Mouse (Mus musculus): ENCODE data around the gene Optn.

The Optn gene

DNA sequence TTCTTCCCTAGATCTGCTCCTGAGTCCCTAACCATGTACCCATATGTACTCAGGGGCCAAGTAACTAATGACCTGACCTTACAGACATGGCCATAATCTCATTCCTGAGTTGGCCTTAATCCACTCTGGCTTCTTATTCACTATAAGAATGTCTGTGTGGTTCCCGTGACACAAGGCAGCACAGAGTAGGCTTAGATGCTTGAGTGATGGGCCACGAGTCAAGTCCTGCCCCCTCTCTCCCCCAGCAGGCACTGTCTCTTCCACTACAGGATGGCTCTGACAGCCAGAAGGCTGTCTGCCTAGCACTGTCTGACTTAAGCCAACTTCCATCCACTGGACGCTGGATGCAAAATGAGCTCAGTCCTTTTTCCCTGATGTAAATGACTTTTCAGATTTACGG is 3.9 kb downstream of the Optn start:
- no peak for DNase-seq

DNA sequence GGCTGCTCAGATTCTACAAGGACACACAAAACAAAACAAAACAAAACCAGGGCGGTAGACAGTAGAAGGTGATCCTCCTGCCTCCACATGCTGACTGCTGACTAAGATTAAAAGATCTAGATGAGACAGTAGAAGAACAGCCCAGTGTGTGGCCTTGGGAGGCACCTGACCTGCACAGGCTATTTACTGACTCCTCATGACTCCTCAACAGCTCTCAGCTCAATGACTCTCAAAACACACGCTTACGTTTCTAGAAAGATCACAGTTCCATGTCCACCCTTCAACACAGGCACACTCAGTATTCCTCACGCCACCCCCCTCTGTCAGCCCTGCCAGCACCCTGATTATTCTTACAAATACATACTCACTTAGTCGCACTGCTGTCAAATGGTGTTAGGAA is 5.4 kb downstream of the Optn start:
- DNase-seq, result peak; percentile 74

DNA sequence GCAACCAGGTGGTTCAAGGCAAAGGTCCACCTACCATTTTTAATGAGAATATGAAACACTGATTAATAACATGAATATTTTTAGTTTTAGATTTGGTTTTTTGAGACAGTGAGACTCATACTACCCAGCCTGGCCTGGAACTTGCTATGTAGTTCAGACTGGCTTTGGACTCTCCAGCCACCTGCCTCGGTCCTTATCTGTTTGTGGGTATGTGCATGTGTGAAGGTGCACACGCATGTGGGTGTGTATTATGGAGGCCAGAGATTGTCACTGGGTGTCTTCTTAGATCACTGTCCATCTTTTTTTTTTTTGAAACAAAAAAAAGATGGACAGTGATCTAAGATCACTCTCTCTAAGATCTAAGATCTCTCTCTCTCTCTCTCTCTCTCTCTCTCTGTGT is 13.3 kb downstream of the Optn start:
- DNase-seq, result no peak

DNA sequence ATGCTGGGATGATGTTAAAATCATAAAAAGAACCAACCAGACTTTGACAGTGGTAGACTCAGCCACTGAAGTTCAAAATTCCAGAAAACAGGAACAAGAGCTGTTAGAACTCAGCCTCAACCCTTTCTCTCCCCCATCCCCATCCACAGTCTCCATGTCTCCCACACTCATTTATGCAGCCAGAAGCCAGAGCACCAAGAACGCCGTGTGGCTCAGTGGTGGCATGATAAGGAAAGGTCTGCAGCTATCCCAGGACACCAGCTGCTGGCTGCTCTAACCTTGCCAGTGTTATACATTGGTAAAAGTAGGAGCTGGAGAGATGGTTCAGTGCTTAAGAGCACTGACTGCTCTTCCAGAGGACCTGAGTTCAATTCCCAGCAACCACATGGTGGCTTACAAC is 16.8 kb downstream of the Optn start:
- no peak for DNase-seq

DNA sequence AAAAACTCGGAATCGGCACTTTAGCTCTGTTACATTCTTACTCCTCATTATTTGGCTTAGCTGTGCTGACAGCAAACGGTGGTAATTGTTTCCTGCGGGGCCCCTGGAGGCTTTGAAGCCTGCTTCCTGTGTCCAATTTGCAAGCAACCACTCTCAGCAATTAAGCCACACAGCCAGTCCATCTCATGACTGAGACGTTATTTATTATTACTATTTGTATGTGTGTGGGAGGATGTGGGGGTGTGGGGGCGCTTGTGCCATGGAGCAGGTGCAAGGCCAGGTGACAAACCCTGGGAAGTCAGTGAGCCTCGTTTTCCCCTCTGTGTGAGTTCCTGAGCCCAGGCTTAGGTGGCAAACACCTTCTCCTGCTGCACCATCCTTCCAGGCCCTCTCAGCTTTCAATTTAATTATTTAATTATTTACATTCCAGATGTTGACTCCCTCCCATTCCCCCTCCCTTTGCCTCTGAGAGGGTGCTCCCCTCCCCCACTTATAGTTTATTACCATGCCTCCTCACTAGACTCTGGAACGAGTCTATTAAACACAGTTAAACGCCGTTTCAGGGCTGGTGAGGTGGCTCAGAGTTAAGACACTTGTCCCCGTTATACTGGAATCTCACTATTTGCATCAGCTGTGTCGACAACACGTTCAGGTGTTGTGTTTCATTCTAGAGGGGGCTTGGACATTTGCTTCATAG is 18.4 kb downstream of the Optn start:
- no peak for DNase-seq

DNA sequence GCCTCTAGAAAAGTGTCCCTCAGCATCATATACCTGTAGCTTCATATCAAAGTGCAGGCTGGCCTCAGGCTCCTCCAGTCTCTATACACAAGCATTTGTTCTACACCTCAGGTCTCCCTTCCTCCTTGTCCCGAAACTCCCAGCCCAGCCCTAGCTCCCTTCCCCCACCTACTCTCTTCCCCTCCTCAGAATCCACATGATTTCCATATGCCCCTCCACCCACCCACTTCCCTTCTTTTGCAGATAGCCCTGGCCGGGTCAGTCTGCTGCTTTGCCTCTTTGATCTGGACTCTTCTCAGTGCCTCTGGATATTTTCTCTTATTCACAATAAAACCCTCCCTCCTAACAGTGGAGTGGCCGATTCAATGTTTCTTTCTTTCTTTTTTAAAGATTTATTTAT is 19.5 kb downstream of the Optn start:
- no peak for DNase-seq

DNA sequence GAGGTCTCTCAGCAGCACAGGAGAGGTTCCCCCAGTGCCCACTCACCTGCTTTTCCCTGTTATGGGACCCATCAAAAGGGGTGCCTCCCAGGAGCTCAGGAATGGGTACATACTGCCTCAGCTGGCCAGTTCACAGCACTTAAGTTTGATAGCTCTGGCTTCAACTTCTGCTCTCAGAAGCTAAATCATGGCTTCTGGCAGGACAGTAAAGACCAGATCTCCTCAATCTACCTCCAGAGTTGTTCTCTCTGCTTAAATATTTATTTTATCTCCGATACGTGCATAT is 20.4 kb downstream of the Optn start:
- no peak for DNase-seq

DNA sequence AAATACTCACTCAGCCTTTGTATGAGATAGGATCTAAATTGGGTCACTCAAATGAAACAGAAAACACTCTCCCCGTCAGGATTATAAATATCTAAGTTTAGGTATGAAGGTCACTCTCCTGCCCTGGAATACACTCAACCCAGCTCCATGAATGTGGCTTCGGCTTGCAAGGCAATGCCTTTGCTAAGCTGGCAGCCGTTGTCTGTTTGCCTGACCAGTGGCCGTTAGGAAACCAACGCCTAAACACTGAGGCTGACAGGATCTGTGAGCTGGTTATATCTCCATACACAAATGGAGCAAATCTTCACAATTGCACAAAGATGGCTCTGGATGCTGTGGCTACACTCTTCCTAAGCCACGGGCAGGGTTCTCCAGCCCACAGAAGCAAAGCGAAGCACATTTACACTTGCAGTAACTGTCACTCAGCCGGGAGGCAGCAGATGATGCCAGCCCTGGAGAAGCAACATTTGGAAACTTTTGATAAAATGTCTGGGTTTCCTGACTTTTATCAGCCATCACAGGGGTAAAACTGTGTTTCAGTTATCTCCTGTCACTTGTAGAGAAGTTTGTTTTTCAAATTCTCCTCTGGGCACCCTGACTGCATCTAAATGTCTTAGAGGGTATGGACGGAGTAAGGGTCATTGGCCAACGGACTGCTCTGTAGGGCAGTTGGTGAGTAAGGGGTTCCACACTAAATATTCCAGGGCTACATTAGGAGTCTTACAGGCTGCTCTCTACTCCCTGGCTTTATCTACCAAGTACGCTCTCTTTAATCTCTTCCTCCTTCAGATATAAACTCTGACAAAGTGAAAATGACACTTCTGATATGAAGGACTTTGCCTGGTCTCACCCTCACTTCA is 21.0 kb downstream of the Optn start:
- no peak for DNase-seq

DNA sequence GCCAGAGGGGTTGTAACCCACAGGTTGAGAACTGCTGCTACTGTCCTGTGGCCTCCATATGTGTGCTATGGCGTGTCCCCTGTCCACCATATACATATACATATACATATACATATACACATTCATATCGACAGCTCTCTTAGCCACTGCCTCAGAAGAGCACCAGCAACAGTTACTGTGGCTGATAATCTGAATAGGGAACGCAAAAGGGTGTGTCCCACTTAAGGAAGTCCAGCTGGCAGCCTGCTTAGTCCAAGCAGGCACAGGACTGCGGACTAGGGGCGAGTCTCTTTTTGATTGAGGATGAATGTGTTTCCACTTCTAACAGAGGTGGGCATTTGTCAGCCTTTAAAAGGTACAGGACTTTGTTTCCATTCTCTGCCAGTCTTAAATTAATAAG is 22.0 kb downstream of the Optn start:
- DNase-seq, result peak; percentile 28

DNA sequence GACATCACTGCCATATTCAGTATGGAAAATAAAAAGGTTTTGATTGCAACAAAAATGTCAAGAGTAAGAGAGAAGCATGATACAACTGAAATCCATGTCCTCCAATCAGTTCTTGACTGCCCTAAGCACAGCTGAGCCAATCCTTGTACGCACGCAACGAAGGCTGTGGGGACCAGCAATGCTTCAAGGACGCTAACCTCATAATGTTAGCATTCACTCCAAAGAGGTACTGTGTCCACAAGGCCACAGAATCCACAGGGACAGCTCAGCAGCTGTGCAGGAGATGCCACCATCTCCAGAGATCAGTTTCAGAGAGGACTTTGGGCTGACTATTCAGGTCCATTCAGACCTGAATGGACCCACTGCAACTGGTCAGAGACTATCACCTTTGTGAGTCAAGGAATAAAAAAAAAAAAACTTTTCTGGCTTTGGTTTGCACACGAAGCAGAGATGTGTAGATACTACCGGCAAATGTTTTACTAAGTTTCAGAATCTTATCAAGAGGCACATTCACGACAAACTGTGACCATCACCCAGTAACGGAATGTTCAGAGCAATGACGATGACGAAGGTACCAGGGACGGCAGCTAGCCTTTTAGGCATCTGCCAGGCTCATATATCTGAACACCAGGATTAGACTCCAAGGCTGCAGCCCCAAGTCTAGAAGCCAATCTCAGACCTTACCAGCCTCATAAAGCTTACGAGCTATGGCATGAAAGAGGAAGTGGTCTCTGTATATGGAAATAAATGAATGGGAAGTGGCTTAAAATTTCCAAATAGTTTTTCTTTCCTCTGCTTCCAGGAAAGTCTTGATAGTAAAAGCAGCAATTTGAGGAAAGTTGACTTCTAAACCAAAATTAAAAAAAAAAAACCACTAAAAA is 23.3 kb downstream of the Optn start:
- DNase-seq, result no peak

DNA sequence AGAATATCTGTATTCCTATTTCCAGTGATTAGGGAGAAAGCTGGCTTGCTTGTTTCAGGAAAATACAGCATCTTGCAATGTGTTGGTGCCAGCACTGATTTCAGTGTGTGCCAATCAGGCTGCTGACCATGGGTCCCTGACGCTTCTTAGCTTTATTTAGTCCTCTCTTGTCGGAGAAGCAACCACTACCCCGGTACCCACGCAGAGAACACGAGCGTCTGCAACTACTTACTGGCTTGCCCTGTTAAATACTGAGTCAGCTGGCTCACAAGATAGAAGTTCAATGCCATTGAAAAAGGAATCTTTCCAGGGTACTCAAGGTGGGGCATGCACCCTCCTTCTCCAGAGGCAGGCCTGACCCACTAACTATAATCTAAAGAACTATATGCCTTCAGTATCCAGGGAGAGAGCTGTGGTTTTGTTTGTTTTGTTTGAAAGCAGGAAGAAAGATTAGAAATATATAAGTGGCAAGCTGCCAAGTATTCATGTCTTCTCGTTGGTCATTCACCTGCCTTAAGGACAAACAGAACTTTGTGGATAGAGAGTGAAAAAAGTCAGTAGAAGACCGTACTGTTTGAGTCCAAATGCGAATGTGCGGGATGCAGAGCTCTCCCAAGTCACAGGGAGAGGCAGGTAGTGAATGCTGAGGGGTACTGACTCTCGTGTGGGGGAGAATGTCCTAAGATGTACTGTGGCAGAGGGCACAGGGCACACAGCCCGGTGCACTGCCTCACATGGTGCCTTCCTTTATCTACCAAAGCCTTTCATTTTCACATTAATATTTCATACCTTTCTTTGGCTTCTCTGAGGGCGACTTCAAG is 24.3 kb downstream of the Optn start:
- DNase-seq, result no peak

DNA sequence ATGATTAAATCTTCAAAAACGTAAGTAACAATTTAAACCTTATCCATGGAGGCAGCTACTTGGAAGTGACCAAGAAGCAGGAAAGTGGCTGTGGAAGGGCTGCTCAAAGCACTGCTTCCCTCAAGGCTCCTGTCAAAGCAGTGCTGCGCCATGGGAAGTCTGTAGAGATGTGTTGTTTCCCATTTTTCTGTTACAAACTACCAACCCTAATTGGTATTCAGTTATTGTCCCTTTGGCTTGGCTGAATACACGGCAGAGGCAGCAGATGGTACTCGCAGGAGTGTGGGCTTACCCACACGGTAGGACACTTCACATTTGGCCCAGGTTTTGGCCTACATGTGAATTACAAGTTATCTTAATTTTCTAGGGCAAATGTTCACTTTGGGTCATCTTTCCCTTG is 25.5 kb downstream of the Optn start:
- no peak for DNase-seq

DNA sequence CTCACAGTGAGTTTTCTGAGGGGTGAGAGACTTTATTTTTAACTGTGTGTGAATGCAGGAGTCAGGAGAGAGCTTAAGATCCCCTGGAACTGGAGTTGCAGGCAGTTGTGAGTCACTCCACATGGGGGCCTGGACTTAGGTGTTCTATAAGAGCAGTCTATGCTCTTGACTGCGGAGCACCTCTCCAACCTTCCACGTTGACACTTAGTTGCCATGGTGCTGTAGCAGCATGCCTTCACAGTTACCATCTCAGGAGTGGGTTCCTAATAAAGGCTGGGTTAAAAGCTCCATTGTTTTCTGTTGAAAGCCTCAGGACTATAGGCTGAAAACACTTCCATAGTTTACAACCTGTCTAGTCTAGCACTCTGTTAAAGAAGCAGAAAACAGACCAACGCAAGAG is 26.5 kb downstream of the Optn start:
- DNase-seq, result peak; percentile 80

DNA sequence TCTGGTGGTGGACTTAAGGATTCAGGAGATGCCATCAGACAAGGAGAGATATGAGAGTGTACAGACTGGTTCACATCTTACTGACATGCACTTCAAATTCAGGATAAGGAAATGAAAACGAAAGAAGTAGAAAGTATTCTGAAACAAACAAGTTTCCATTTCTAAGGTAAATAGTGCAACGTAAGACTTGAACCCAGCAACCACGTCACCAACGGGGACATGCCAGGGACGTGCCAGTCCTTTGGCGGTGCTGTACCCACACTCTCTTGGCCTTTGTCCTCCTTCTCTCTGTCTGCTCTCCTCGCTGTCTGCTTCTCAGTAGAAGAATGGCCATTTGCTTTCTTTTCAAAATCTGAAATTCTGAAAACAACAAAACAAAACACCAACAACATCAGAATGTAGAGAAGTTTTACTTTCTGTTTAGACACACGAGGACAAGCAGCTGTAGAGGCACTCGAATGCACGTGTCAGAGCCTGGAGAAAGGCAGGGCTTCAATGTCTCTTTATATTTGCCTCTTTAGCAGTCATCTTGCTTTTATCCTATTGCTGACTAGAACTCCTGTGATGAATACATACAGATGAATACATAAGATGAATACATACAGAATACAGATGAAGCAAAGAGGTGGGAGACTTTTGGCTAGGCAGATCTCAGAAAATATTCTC is 27.3 kb downstream of the Optn start:
- peak; percentile 33 for DNase-seq

DNA sequence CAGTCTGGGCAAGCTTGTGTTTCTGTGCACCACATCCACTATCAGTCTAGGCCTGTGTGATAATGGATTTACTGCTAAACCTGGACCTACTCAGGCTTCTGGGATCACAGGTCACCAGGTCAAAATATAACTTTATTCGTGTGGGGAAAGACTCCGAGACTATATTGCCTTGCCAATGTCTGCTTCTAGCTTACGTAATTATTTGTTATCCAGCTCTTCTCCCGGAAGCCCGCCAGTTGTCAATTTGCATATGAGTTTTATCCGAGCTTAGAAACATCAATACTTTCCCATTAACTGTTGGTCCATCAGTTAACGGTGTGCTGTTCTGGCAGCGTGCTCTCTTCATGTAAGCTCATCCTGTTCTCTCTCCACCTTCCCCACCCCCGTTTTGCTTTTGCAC is 28.6 kb downstream of the Optn start:
- DNase-seq, result no peak

DNA sequence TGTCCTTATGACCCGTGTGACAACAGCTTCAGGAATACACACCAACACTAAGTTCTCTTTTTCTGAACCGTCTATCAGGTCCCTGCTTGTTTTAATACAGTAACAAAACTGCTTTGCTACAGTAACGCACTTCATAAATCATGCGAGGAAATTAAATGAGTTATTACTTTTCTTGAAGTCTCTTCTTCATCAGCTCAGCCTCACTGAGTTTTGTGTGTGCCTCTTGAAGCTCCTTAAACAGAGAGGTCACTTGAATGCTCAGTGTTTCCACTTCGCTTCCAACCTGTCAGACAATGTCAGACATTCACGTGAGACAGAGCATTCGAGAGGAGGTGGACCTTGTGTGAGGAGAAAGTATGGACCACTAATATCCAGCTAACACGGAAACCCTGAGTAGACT is 29.1 kb downstream of the Optn start:
- DNase-seq, result no peak

DNA sequence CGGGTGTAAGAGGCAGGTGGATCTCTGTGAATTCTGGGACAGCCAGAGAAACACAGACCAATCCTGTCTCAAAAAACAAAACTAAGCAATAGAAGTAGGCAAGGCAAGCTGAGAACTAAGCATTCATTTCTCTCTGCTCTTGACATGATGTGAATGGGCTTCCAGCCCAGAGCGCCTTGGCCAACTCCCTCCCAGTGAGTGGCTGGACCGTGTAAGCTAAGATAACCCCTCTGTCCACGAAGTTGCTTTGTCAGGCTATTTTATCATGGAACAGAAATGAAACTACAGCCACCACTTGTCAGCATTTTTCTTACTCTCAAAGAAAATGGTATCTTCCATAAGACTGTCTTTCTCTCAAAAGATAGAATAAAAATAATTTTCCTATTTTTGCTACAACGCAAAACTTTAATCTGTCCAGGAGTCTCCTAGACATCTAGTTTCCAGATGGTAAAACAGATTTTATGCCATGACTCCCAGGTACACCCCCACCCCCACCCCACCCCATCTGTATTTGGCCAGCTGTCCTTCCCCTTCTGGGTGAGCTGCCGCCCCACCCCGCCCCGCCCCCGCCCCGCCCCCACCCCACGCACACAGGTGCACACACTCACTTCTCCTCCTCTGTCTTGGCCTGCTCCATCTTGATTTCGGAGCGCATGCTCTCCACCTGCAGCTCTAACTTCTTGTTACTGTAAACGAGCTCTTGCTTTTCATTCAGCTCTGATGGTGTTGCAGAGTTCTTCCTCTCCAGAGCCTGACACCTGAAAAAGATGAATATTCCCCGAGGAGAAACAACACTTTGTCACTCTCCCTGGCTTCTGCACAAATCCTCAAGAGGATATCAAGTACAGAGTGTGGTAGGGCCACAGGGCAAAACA is 30.1 kb downstream of the Optn start:
- peak; percentile 24 for DNase-seq

DNA sequence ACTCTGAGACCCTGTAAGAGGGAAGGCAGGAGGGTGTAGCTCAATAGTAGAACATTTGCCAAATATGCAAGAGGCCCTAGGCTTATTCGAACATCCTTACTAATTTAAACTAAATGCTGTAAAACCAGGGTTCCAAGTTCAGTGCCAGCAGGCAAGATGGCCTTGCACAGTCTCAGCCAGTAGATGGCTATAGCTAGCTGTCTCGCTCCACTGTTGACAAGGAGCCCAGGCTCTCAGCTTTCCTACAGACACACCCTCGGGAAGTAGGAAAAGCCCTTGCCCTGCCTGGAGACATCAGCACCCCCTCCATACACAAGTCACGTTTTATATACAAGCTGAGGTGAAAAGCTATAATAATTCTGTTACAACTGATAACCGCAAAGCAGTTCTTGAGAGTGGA is 31.2 kb downstream of the Optn start:
- DNase-seq, result peak; percentile 20

DNA sequence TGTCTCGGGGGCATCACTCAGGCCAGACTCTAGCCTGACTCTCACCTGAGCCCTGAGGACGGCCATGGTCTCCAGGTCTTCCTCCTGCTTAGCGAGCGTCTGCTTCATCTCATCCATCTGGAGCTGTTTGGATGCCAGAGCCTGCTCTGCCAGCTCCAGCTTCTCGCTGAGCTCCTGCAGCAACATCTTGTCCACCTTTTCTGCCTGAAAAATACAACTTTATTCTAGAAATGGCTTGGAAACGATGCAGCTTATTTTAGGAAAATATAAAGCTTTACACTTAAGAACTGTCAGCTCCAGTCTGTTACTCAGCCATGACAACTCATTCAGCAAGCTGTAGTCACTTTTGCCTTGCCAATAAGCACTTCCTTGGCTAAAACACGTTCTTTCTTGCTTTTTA is 32.6 kb downstream of the Optn start:
- no peak for DNase-seq

DNA sequence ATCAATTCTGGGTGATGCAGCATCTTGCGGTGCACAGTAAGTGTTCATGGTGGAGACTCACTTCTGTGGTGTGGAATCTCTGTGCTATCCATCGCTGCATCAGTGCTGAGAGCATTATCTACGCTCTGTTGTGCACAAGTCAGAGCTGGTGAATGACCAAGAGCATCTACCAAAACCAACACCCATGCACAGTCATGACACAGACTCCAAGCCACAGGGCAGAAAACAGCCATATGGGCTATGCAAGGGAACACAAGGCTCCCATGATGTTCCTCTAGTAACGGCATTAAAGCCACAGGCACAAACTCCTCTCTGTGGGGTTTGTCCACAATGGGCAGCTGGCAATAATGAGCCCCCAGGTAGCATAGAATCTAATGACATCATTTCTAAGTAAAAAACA is 34.0 kb downstream of the Optn start:
- no peak for DNase-seq

DNA sequence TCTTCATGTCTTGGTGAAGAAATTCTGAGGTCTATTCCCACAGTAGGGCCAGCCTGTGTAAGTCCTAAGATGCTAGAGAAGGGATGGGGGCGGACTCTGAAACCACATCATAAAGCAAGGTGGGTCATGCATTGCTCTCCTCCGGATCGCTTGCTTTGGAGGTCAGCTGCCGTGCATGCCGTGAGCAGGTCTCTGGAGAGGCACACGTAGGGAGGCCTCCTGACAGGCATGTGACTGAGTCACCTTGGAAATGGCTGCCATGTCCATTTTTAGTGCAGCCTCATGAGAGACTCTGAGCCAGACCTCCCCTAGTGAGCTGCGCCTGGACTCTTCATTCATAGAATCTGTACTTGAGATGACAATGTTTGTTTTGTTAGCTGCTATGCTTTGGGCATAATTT is 35.8 kb downstream of the Optn start:
- DNase-seq, result no peak

Measured in lung, postnatal 36 days (tissue).